Mouse (Mus musculus): Measurements from ENCODE around the gene Adamts18. TPM values are rescaled to one million over a fixed set of nuclear protein-coding genes. Genes with fewer than 3 reads are reported as not detected.
"Not testable (repeated sequence)": the region's sequence is repeated elsewhere in the genome, so short reads cannot be mapped to it uniquely, and the experiment has no call there.

The Adamts18 gene
- polyA plus RNA-seq, 1 experiment = not detected

GRCm38 (mm10) chr8:113820983-113821587, 27.5 kb downstream of the Adamts18 start:
- Histone ChIP-seq H3ac (ENCODE audit: control insufficient read depth, insufficient read length, low read depth) (no peak overlapping the region), H3K79me3 (ENCODE audit: low read depth) (no peaks in the 10 kb centered on the region), H3K36me3 (ENCODE audit: control insufficient read depth, insufficient read depth) (no peaks in the 10 kb centered on the region), H3K4me3 (ENCODE audit: insufficient read depth, poor library complexity, severe bottlenecking) (no peak overlapping the region), H3K27me3 (ENCODE audit: control insufficient read depth, insufficient read depth, insufficient read length) (no peaks in the 10 kb centered on the region), H3K79me2 (ENCODE audit: control insufficient read depth, insufficient read depth) (no peaks in the 10 kb centered on the region)
- peak; percentile 92 for TF ChIP-seq MAX (IDR thresholded peaks at IDR 0.05)
- TF ChIP-seq MYOG (IDR thresholded peaks at IDR 0.05; ENCODE audit: control insufficient read depth, extremely low read depth, insufficient read length) = no peak
- peak; percentile 45 for TF ChIP-seq FOSL1 (IDR thresholded peaks at IDR 0.05; ENCODE audit: insufficient read depth, low read length, poor library complexity, severe bottlenecking)
- TF ChIP-seq USF1 (IDR thresholded peaks at IDR 0.05; ENCODE audit: low read depth) = no peak

GRCm38 (mm10) chr8:113813966-113814365, 34.6 kb downstream of the Adamts18 start:
- Histone ChIP-seq H3K79me2 (ENCODE audit: control insufficient read depth, insufficient read depth) (no peaks in the 10 kb centered on the region), H3K4me3 (ENCODE audit: insufficient read depth, poor library complexity, severe bottlenecking) (no peak overlapping the region), H3K79me3 (ENCODE audit: low read depth) (no peaks in the 10 kb centered on the region), H3ac (ENCODE audit: control insufficient read depth, insufficient read length, low read depth) (no peak overlapping the region), H3K36me3 (ENCODE audit: control insufficient read depth, insufficient read depth) (no peaks in the 10 kb centered on the region), H3K27me3 (ENCODE audit: control insufficient read depth, insufficient read depth, insufficient read length) (no peaks in the 10 kb centered on the region)
- TF ChIP-seq CEBPB (IDR thresholded peaks at IDR 0.05; ENCODE audit: low read depth) (no peak), MYOD1 (IDR thresholded peaks at IDR 0.05; ENCODE audit: control insufficient read depth, insufficient read length, low read depth) (no peak), MYOG (IDR thresholded peaks at IDR 0.05; ENCODE audit: control insufficient read depth, extremely low read depth, insufficient read length) (no peak)

DNA sequence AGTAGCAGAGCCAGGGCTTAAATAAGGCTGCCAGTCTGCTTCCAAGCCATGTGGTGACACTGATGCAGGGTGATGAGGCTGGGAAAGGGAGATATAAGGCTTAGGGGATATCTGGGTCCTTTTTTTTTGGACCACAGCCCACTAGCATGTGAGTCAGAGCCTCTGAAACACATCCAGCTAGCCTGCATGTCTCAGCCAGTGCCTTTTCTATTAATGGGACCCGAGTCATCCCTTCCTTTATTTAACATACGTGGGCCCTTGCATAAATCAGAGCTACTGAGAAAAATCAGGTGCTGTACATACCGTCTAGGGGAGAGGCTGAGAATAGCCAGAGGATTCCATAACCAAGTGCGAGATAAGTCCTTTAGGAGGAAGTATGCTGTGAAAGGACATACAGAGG, 37.0 kb downstream of the Adamts18 start:
- no peak overlapping the region for H3ac ChIP-seq (ENCODE audit: control insufficient read depth, insufficient read length, low read depth)
- no peaks in the 10 kb centered on the region for H3K27me3 ChIP-seq (ENCODE audit: control insufficient read depth, insufficient read depth, insufficient read length)
- H3K79me2 ChIP-seq (ENCODE audit: control insufficient read depth, insufficient read depth) = no peaks in the 10 kb centered on the region
- no peaks in the 10 kb centered on the region for H3K36me3 ChIP-seq (ENCODE audit: control insufficient read depth, insufficient read depth)
- no peak overlapping the region for H3K4me3 ChIP-seq (ENCODE audit: insufficient read depth, poor library complexity, severe bottlenecking)
- TF ChIP-seq FOSL1 (IDR thresholded peaks at IDR 0.05; ENCODE audit: insufficient read depth, low read length, poor library complexity, severe bottlenecking) (no peak), MAX (IDR thresholded peaks at IDR 0.05) (no peak), USF1 (IDR thresholded peaks at IDR 0.05; ENCODE audit: low read depth) (no peak), MYOG (IDR thresholded peaks at IDR 0.05; ENCODE audit: control insufficient read depth, extremely low read depth, insufficient read length) (no peak)
- H3K79me3 ChIP-seq (ENCODE audit: low read depth) = no peaks in the 10 kb centered on the region

- Histone ChIP-seq H3K36me3 (ENCODE audit: control insufficient read depth, insufficient read depth) (no peaks in the 10 kb centered on the region), H3K79me3 (ENCODE audit: low read depth) (no peaks in the 10 kb centered on the region), H3K79me2 (ENCODE audit: control insufficient read depth, insufficient read depth) (no peaks in the 10 kb centered on the region), H3ac (ENCODE audit: control insufficient read depth, insufficient read length, low read depth) (no peak overlapping the region), H3K4me3 (ENCODE audit: insufficient read depth, poor library complexity, severe bottlenecking) (no peak overlapping the region), H3K27me3 (ENCODE audit: control insufficient read depth, insufficient read depth, insufficient read length) (no peaks in the 10 kb centered on the region)
- TF ChIP-seq CEBPB (IDR thresholded peaks at IDR 0.05; ENCODE audit: low read depth) (no peak), MYOD1 (IDR thresholded peaks at IDR 0.05; ENCODE audit: control insufficient read depth, insufficient read length, low read depth) (peak; percentile 67), MYOG (IDR thresholded peaks at IDR 0.05; ENCODE audit: control insufficient read depth, extremely low read depth, insufficient read length) (no peak), USF1 (IDR thresholded peaks at IDR 0.05; ENCODE audit: low read depth) (no peak)
Measured at GRCm38 (mm10) chr8:113809929-113810328, 38.6 kb downstream of the Adamts18 start.

DNA sequence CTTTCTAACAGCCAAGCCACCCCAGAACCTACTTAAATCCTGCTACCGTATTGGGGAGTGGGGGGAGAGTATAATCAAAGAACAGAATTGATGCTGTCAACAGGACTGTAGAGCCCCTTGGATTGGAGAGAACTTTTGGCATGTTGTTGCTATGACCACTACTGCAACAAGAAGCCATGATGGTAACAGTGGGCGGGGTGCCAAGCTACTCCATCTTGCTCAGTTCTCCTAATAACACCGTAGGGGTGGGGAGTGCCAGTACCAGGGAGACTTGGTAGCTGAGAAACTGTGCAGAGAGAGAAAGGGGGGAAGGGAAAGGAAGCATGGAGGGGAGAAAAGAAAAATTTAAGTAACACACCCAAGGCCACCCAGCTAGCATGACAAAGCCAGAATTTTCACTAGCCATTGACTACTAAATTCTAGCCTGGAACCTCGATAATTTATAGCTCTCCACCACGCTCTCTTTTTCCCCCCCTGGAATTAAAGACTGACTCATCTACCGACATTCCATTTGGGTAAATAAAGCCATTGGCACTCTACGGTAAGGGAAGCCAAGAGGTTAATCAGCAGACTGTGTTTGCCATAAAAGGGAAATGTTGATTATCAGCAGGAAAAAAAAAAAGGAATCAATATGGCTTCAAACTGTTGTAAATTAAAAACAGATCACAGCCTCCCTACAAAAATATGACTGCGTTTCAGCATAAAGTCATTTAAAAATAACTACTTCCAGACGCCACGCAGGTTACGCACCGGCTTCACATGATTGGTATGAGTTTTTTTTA, 44.5 kb downstream of the Adamts18 start:
- Histone ChIP-seq H3ac (ENCODE audit: control insufficient read depth, insufficient read length, low read depth) (no peak overlapping the region), H3K27me3 (ENCODE audit: control insufficient read depth, insufficient read depth, insufficient read length) (no peaks in the 10 kb centered on the region), H3K79me2 (ENCODE audit: control insufficient read depth, insufficient read depth) (no peaks in the 10 kb centered on the region), H3K36me3 (ENCODE audit: control insufficient read depth, insufficient read depth) (no peaks in the 10 kb centered on the region), H3K79me3 (ENCODE audit: low read depth) (no peaks in the 10 kb centered on the region), H3K4me3 (ENCODE audit: insufficient read depth, poor library complexity, severe bottlenecking) (no peak overlapping the region)
- TF ChIP-seq MAX (IDR thresholded peaks at IDR 0.05) (peak; percentile 62), MYOG (IDR thresholded peaks at IDR 0.05; ENCODE audit: control insufficient read depth, extremely low read depth, insufficient read length) (no peak), FOSL1 (IDR thresholded peaks at IDR 0.05; ENCODE audit: insufficient read depth, low read length, poor library complexity, severe bottlenecking) (peak; percentile 32), CTCF (IDR thresholded peaks at IDR 0.05; ENCODE audit: control insufficient read depth, insufficient read depth, insufficient read length) (no peak), USF1 (IDR thresholded peaks at IDR 0.05; ENCODE audit: low read depth) (no peak), MYOD1 (IDR thresholded peaks at IDR 0.05; ENCODE audit: control insufficient read depth, insufficient read length, low read depth) (no peak), CEBPB (IDR thresholded peaks at IDR 0.05; ENCODE audit: low read depth) (no peak)

DNA sequence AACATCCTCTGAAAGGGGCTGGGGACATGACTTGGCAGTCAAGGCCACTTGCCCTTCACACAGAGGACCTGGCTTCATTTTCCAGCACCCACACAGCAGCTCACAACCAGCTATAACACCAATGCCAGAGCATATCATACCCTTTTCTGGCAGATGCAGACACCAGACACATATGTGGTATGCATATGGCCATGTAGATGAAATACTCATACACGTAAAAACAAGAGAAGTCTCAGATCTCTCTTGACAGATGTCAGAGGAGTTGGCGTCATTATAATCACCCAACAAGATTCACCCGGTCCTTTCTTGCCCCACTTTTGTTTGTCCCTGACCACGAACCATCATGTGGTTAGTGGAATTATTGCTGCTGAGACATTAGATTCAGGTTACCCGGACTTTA, 47.0 kb downstream of the Adamts18 start:
- Histone ChIP-seq H3ac (ENCODE audit: control insufficient read depth, insufficient read length, low read depth) (no peak overlapping the region), H3K36me3 (ENCODE audit: control insufficient read depth, insufficient read depth) (no peaks in the 10 kb centered on the region)

GRCm38 (mm10) chr8:113800556-113800955, 48.0 kb downstream of the Adamts18 start:
- H3K4me3 ChIP-seq (ENCODE audit: insufficient read depth, poor library complexity, severe bottlenecking); H3K79me3 ChIP-seq (ENCODE audit: low read depth); H3K36me3 ChIP-seq (ENCODE audit: control insufficient read depth, insufficient read depth); H3ac ChIP-seq (ENCODE audit: control insufficient read depth, insufficient read length, low read depth); H3K79me2 ChIP-seq (ENCODE audit: control insufficient read depth, insufficient read depth); H3K27me3 ChIP-seq (ENCODE audit: control insufficient read depth, insufficient read depth, insufficient read length): not testable (repeated sequence)

More for the DNA sequence above, 47.0 kb downstream of the Adamts18 start:
- no peak for TF ChIP-seq USF1 (IDR thresholded peaks at IDR 0.05; ENCODE audit: low read depth)
- no peak for TF ChIP-seq MYOG (IDR thresholded peaks at IDR 0.05; ENCODE audit: control insufficient read depth, extremely low read depth, insufficient read length)
- TF ChIP-seq CEBPB (IDR thresholded peaks at IDR 0.05; ENCODE audit: low read depth) = peak; percentile 30
- no peak for TF ChIP-seq MYOD1 (IDR thresholded peaks at IDR 0.05; ENCODE audit: control insufficient read depth, insufficient read length, low read depth)
- no peak for TF ChIP-seq CTCF (IDR thresholded peaks at IDR 0.05; ENCODE audit: control insufficient read depth, insufficient read depth, insufficient read length)
- Histone ChIP-seq H3K27me3 (ENCODE audit: control insufficient read depth, insufficient read depth, insufficient read length) (no peaks in the 10 kb centered on the region), H3K79me3 (ENCODE audit: low read depth) (no peaks in the 10 kb centered on the region), H3K79me2 (ENCODE audit: control insufficient read depth, insufficient read depth) (no peaks in the 10 kb centered on the region), H3K4me3 (ENCODE audit: insufficient read depth, poor library complexity, severe bottlenecking) (no peak overlapping the region)
